Mouse (Mus musculus): ENCODE results near the gene Ephx4.

DNA sequence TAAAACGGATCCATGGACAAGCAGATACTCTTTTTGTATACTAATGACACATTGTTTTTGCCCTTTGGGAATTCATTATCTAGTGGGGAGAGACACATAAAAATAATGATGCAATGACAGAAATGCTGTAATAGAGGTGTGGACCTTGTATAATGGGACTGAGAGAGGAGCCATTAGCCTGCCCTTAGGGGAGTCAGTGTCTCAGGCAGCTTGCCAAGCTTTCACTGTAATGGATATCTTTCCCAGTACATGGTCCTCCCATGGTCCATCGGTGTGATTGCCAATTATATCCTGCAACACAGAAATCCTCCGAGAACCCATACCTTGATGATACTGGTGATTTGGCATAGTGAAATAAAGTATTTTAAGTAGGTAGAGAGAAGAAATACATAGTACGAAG lies 41.7 kb downstream of the Ephx4 start:
- TF ChIP-seq CTCF (conservative IDR thresholded peaks at IDR 0.05; ENCODE audit: insufficient read depth, insufficient read length, low read depth, low read length) (no peak), POLR2A (IDR thresholded peaks at IDR 0.05; ENCODE audit: low read depth, low read length) (no peak)
